In genomic region chr4:41763176-41763575, GRCm38 (mm10) we compare ENCODE assay signal across 20 mouse cellular contexts. TPM values are rescaled to one million over a fixed set of nuclear protein-coding genes. Genes with fewer than 3 reads are reported as not detected.
DNase-seq lines count a peak whose midpoint lies in the region; ATAC-seq and TF ChIP-seq lines count a peak whose summit lies in the region.
"Not testable (repeated sequence)": the region's sequence is repeated elsewhere in the genome, so short reads cannot be mapped to it uniquely, and the experiment has no call there.
"Had no signal": no experiment of that assay in that cellular context is flagged by ENCODE, and none has a peak within 500 bp of the region (broad histone marks: within the 10 kb centered on the region; RNA-seq: fewer than 3 reads in every experiment).

No protein-coding gene starts in this region.

- H3K27ac ChIP-seq in embryonic facial prominence, embryonic 14.5 days (replicated peaks; ENCODE audit: low read depth, low read length) = peak overlapping the region; percentile 97
- not testable (repeated sequence) for H3K27ac ChIP-seq in heart, embryonic 11.5 days (ENCODE audit: low read depth, low read length); hindbrain, embryonic 12.5 days; stomach, embryonic 14.5 days (ENCODE audit: low read length)
- H3K27ac ChIP-seq in layer of hippocampus, adult 2 months = peak overlapping the region; percentile 88
- peak overlapping the region; percentile 99 for H3K27ac ChIP-seq in limb, embryonic 13.5 days

- peak overlapping the region; percentile 69 for H3K4me2 ChIP-seq in embryonic facial prominence, embryonic 14.5 days (ENCODE audit: low read depth, low read length)
- peak overlapping the region; percentile 73; the same call in 1 of the 2 replicates for H3K4me2 ChIP-seq in heart, embryonic 11.5 days
- H3K4me2 ChIP-seq in hindbrain, embryonic 12.5 days (replicated peaks) = peak overlapping the region; percentile 58; the same call in 1 of the 2 replicates
- peak overlapping the region; percentile 94 for H3K4me2 ChIP-seq in limb, embryonic 13.5 days (replicated peaks)
- H3K4me2 ChIP-seq in stomach, embryonic 14.5 days (replicated peaks; ENCODE audit: low read depth, low read length) = 0 out of 2 replicates have a peak overlapping the region, but pooled peaks have one; percentile 79

- TF ChIP-seq CTCF in layer of hippocampus, adult 2 months (conservative IDR thresholded peaks at IDR 0.05) = not testable (repeated sequence)

- peaks cover 16% of the 10 kb centered on the region for H3K4me1 ChIP-seq in embryonic facial prominence, embryonic 14.5 days (ENCODE audit: control insufficient read depth, insufficient read depth, low read length)
- H3K4me1 ChIP-seq in heart, embryonic 11.5 days (ENCODE audit: control insufficient read depth, insufficient read depth, low read length) = peaks cover 28% of the 10 kb centered on the region
- peaks cover 30% of the 10 kb centered on the region for H3K4me1 ChIP-seq in hindbrain, embryonic 12.5 days
- H3K4me1 ChIP-seq in limb, embryonic 13.5 days = peaks cover 42% of the 10 kb centered on the region
- peaks cover 29% of the 10 kb centered on the region for H3K4me1 ChIP-seq in stomach, embryonic 14.5 days (ENCODE audit: control insufficient read depth, insufficient read depth, low read length)

- peak overlapping the region; percentile 52 for H3K4me3 ChIP-seq in embryonic facial prominence, embryonic 14.5 days (ENCODE audit: low read depth, low read length)
- not testable (repeated sequence) for H3K4me3 ChIP-seq in heart, embryonic 11.5 days (ENCODE audit: low read depth, low read length); hindbrain, embryonic 12.5 days; layer of hippocampus, adult 2 months; stomach, embryonic 14.5 days (ENCODE audit: low read depth, low read length)
- H3K4me3 ChIP-seq in limb, embryonic 13.5 days = peak overlapping the region; percentile 63

- H3K36me3 ChIP-seq in embryonic facial prominence, embryonic 14.5 days (ENCODE audit: control insufficient read depth, insufficient read depth, low read length) = peaks cover 21% of the 10 kb centered on the region
- H3K36me3 ChIP-seq in heart, embryonic 11.5 days (ENCODE audit: control insufficient read depth, insufficient read depth, low read length); hindbrain, embryonic 12.5 days; stomach, embryonic 14.5 days (ENCODE audit: control insufficient read depth, insufficient read depth, low read length): not testable (repeated sequence)
- H3K36me3 ChIP-seq in limb, embryonic 13.5 days = peaks cover 32% of the 10 kb centered on the region

- H3K27me3 ChIP-seq in embryonic facial prominence, embryonic 14.5 days (replicated peaks; ENCODE audit: control insufficient read depth, insufficient read depth, low read length); heart, embryonic 11.5 days (ENCODE audit: control insufficient read depth, insufficient read depth, low read length); hindbrain, embryonic 12.5 days; limb, embryonic 13.5 days; stomach, embryonic 14.5 days (ENCODE audit: control insufficient read depth, insufficient read depth, low read length): not testable (repeated sequence)

- peak overlapping the region; percentile 63 for H3K9ac ChIP-seq in embryonic facial prominence, embryonic 14.5 days (ENCODE audit: low read depth, low read length)
- not testable (repeated sequence) for H3K9ac ChIP-seq in heart, embryonic 11.5 days (ENCODE audit: low read depth, low read length); hindbrain, embryonic 12.5 days; stomach, embryonic 14.5 days (replicated peaks; ENCODE audit: low read depth, low read length)
- H3K9ac ChIP-seq in limb, embryonic 13.5 days = peak overlapping the region; percentile 72; the same call in 1 of the 2 replicates

- ATAC-seq in embryonic facial prominence, embryonic 14.5 days (ENCODE audit: low read depth); heart, embryonic 11.5 days (replicated peaks; ENCODE audit: insufficient number of reproducible peaks, low FRiP score, low TSS enrichment); hindbrain, embryonic 12.5 days (ENCODE audit: low FRiP score); limb, embryonic 13.5 days (ENCODE audit: low FRiP score, low read depth); stomach, embryonic 14.5 days (ENCODE audit: insufficient number of reproducible peaks, insufficient read depth, low FRiP score, low read depth): not testable (repeated sequence)

- DNase-seq in cerebellum, postnatal 14 days = peak; percentile 36 to 58
- DNase-seq in embryonic facial prominence, embryonic 14.5 days (ENCODE audit: low spot score); layer of hippocampus, adult 2 months (ENCODE audit: low spot score in 2 of 2): not testable (repeated sequence)

- WGBS in embryonic facial prominence, embryonic 14.5 days = 54% methylated on average over 3 of the region's 6 CpGs
- WGBS in heart, embryonic 11.5 days (ENCODE audit: insufficient replicate concordance) = 84% methylated on average over 3 of the region's 6 CpGs
- 65% methylated on average over 5 of the region's 6 CpGs for WGBS in hindbrain, embryonic 12.5 days
- 51% methylated on average over 6 of the region's 6 CpGs for WGBS in limb, embryonic 13.5 days
- 72% methylated on average over 4 of the region's 6 CpGs for whole genome bisulfite sequencing in stomach, embryonic 14.5 days

- H3K9me3 ChIP-seq in embryonic facial prominence, embryonic 14.5 days (ENCODE audit: control insufficient read depth, low read length); heart, embryonic 11.5 days (replicated peaks; ENCODE audit: control insufficient read depth, low read length); hindbrain, embryonic 12.5 days (replicated peaks); limb, embryonic 13.5 days; stomach, embryonic 14.5 days (ENCODE audit: control insufficient read depth, low read depth, low read length): not testable (repeated sequence)

RNA-seq across cellular contexts. Expression of gene Sigmar1, which starts 7.2 kb away (rescaled TPM):
- 77.9 and 79.7 TPM in 2 replicates for polyA plus RNA-seq in embryonic facial prominence, embryonic 14.5 days (2014; fragmentation: Nextera tagmentation; extraction: Ambion mirVana)
- 69.9 and 76.8 TPM in 2 replicates for polyA plus RNA-seq in heart, embryonic 11.5 days (2014; fragmentation: Nextera tagmentation; extraction: Ambion mirVana)
- 54.2 and 58.9 TPM in 2 replicates for polyA plus RNA-seq in hindbrain, embryonic 12.5 days (2016; fragmentation: Nextera tagmentation; extraction: Ambion mirVana)
- total RNA-seq in layer of hippocampus, adult 2 months (2021) = 10 to 100 TPM; 40.4 to 42.9 TPM
- polyA plus RNA-seq in limb, embryonic 13.5 days (2015; fragmentation: Nextera tagmentation; extraction: Ambion mirVana) = 81.8 and 84.6 TPM in 2 replicates
- polyA plus RNA-seq in stomach, embryonic 14.5 days (2014; fragmentation: Nextera tagmentation; extraction: Ambion mirVana) = 81.2 and 90.6 TPM in 2 replicates

RNA-seq across cellular contexts. Expression of gene Galt, which starts 8.1 kb away (rescaled TPM):
- 35.1 and 36.5 TPM in 2 replicates for polyA plus RNA-seq in embryonic facial prominence, embryonic 14.5 days (2014; fragmentation: Nextera tagmentation; extraction: Ambion mirVana)
- polyA plus RNA-seq in heart, embryonic 11.5 days (2014; fragmentation: Nextera tagmentation; extraction: Ambion mirVana) = 63.1 and 65.1 TPM in 2 replicates
- 31.0 and 33.4 TPM in 2 replicates for polyA plus RNA-seq in hindbrain, embryonic 12.5 days (2016; fragmentation: Nextera tagmentation; extraction: Ambion mirVana)
- total RNA-seq in layer of hippocampus, adult 2 months (2021) = 10 to 100 TPM; 52.1 to 67.7 TPM
- 40.4 and 47.3 TPM in 2 replicates for polyA plus RNA-seq in limb, embryonic 13.5 days (2015; fragmentation: Nextera tagmentation; extraction: Ambion mirVana)
- 35.4 and 40.0 TPM in 2 replicates for polyA plus RNA-seq in stomach, embryonic 14.5 days (2014; fragmentation: Nextera tagmentation; extraction: Ambion mirVana)

RNA-seq across cellular contexts. Expression of gene Ccl27a, which starts 10.9 kb away (rescaled TPM):
- 41.4 and 46.0 TPM in 2 replicates for polyA plus RNA-seq in embryonic facial prominence, embryonic 14.5 days (2014; fragmentation: Nextera tagmentation; extraction: Ambion mirVana)
- polyA plus RNA-seq in heart, embryonic 11.5 days (2014; fragmentation: Nextera tagmentation; extraction: Ambion mirVana) = 42.6 and 42.7 TPM in 2 replicates
- polyA plus RNA-seq in hindbrain, embryonic 12.5 days (2016; fragmentation: Nextera tagmentation; extraction: Ambion mirVana) = 133 and 134 TPM in 2 replicates
- total RNA-seq in layer of hippocampus, adult 2 months (2021) = 100 to 1,000 TPM; 140 to 143 TPM
- 53.0 and 64.8 TPM in 2 replicates for polyA plus RNA-seq in limb, embryonic 13.5 days (2015; fragmentation: Nextera tagmentation; extraction: Ambion mirVana)
- polyA plus RNA-seq in stomach, embryonic 14.5 days (2014; fragmentation: Nextera tagmentation; extraction: Ambion mirVana) = 44.0 and 49.7 TPM in 2 replicates

RNA-seq across cellular contexts. Expression of gene Arid3c, which starts 32.2 kb away (rescaled TPM):
- polyA plus RNA-seq in embryonic facial prominence, embryonic 14.5 days (2014; fragmentation: Nextera tagmentation; extraction: Ambion mirVana) = 0.12 and 0.15 TPM in 2 replicates
- polyA plus RNA-seq in heart, embryonic 11.5 days (2014; fragmentation: Nextera tagmentation; extraction: Ambion mirVana) = not detected in 2 replicates
- polyA plus RNA-seq in hindbrain, embryonic 12.5 days (2016; fragmentation: Nextera tagmentation; extraction: Ambion mirVana) = 1.1 TPM in 2 replicates
- total RNA-seq in layer of hippocampus, adult 2 months (2021) = not detected
- polyA plus RNA-seq in limb, embryonic 13.5 days (2015; fragmentation: Nextera tagmentation; extraction: Ambion mirVana) = 0.14 TPM in 1 of 2 replicates, not detected in the other
- not detected in 2 replicates for polyA plus RNA-seq in stomach, embryonic 14.5 days (2014; fragmentation: Nextera tagmentation; extraction: Ambion mirVana)
- total RNA-seq: adrenal gland, postnatal 14 days; gastrocnemius, adult 18-20 months; gastrocnemius, postnatal 36 days; heart, adult 18-20 months; heart, postnatal 25 days; layer of hippocampus, adult 8-10 months; layer of hippocampus, postnatal 25 days; megakaryocyte-erythroid progenitor cell, adult 5-6 weeks had no signal
- polyA plus RNA-seq: CD4-positive, CD25-positive, alpha-beta regulatory T cell, adult 4 months; heart, embryonic 14.5 days; inflammation-experienced regulatory T-cells, adult 6 months; liver, embryonic 13.5 days; macrophage had no signal

RNA-seq across cellular contexts. Expression of gene Dctn3, which starts 40.2 kb away (rescaled TPM):
- polyA plus RNA-seq in embryonic facial prominence, embryonic 14.5 days (2014; fragmentation: Nextera tagmentation; extraction: Ambion mirVana) = 112 and 117 TPM in 2 replicates
- polyA plus RNA-seq in heart, embryonic 11.5 days (2014; fragmentation: Nextera tagmentation; extraction: Ambion mirVana) = 120 and 126 TPM in 2 replicates
- 191 and 199 TPM in 2 replicates for polyA plus RNA-seq in hindbrain, embryonic 12.5 days (2016; fragmentation: Nextera tagmentation; extraction: Ambion mirVana)
- 100 to 1,000 TPM; 136 to 153 TPM for total RNA-seq in layer of hippocampus, adult 2 months (2021)
- 104 and 106 TPM in 2 replicates for polyA plus RNA-seq in limb, embryonic 13.5 days (2015; fragmentation: Nextera tagmentation; extraction: Ambion mirVana)
- polyA plus RNA-seq in stomach, embryonic 14.5 days (2014; fragmentation: Nextera tagmentation; extraction: Ambion mirVana) = 121 and 126 TPM in 2 replicates
